In genomic region chr19:41086700-41087099, GRCm38 (mm10) we compare ENCODE assay signal across 9 mouse cellular contexts. TPM values are rescaled to one million over a fixed set of nuclear protein-coding genes. Genes with fewer than 3 reads are reported as not detected.
DNase-seq lines count a peak whose midpoint lies in the region; ATAC-seq and TF ChIP-seq lines count a peak whose summit lies in the region.
"Had no signal": no experiment of that assay in that cellular context is flagged by ENCODE, and none has a peak within 500 bp of the region (broad histone marks: within the 10 kb centered on the region; RNA-seq: fewer than 3 reads in every experiment).

No protein-coding gene starts in this region.

- no peak overlapping the region for H3K9ac ChIP-seq in ES-Bruce4 (ENCODE audit: low read depth, poor library complexity, severe bottlenecking)
- H3K9ac ChIP-seq in heart, embryonic 14.5 days (ENCODE audit: low read length), result no peak overlapping the region
- H3K9ac ChIP-seq in liver, embryonic 11.5 days (ENCODE audit: low read depth, low read length), result no peak overlapping the region
- H3K9ac ChIP-seq in neural tube, embryonic 12.5 days, result no peak overlapping the region

- no peak overlapping the region for H3K4me3 ChIP-seq in ES-Bruce4 (ENCODE audit: low read depth, low read length)
- H3K4me3 ChIP-seq in bone marrow macrophage, adult 2 months (ENCODE audit: insufficient read depth, low read length), result no peak overlapping the region
- H3K4me3 ChIP-seq in heart, embryonic 14.5 days (ENCODE audit: control insufficient read depth in 1 of 2, insufficient read depth in 1 of 2, low read depth in 1 of 2, low read length in 2 of 2), result no peak overlapping the region
- H3K4me3 ChIP-seq in liver, embryonic 11.5 days (ENCODE audit: low read depth, low read length), result no peak overlapping the region
- no peak overlapping the region for H3K4me3 ChIP-seq in neural tube, embryonic 12.5 days

- peak; percentile 75 for DNase-seq in kidney, postnatal 14 days
- DNase-seq in liver, embryonic 11.5 days (ENCODE audit: low spot score), result peak; percentile 54
- peak; percentile 76 for DNase-seq in testis, postnatal 10 days (ENCODE audit: low spot score)

- no peak for TF ChIP-seq EP300 in ES-Bruce4 (IDR thresholded peaks at IDR 0.05; ENCODE audit: insufficient read depth, low read depth, low read length)

- no peak overlapping the region for H3K27ac ChIP-seq in ES-Bruce4 (ENCODE audit: insufficient read depth, low read length)
- no peak overlapping the region for H3K27ac ChIP-seq in bone marrow macrophage, adult 2 months (ENCODE audit: insufficient read depth, low read depth, low read length)
- no peak overlapping the region for H3K27ac ChIP-seq in heart, embryonic 14.5 days (replicated peaks in 1 of 2; ENCODE audit: control insufficient read depth in 1 of 2, insufficient read depth in 1 of 2, low read depth in 2 of 2, low read length in 2 of 2)
- H3K27ac ChIP-seq in liver, embryonic 11.5 days (ENCODE audit: low read depth, low read length), result no peak overlapping the region
- no peak overlapping the region for H3K27ac ChIP-seq in neural tube, embryonic 12.5 days

- H3K27me3 ChIP-seq in ES-Bruce4 (ENCODE audit: control insufficient read depth, insufficient read depth, low read length, poor library complexity, severe bottlenecking), result no peaks in the 10 kb centered on the region
- H3K27me3 ChIP-seq in heart, embryonic 14.5 days (ENCODE audit: control insufficient read depth, insufficient read depth, low read length), result peaks cover 21% of the 10 kb centered on the region
- peaks cover 11% of the 10 kb centered on the region; the same call in 1 of the 2 replicates for H3K27me3 ChIP-seq in liver, embryonic 11.5 days (replicated peaks; ENCODE audit: control insufficient read depth, insufficient read depth, low read length)
- H3K27me3 ChIP-seq in neural tube, embryonic 12.5 days (replicated peaks), result 0 out of 2 replicates have a peak, but pooled peaks cover 7% of the 10 kb centered on the region

- H3K36me3 ChIP-seq in ES-Bruce4 (ENCODE audit: control insufficient read depth, insufficient read depth, low read length, poor library complexity, severe bottlenecking), result no peaks in the 10 kb centered on the region
- no peaks in the 10 kb centered on the region for H3K36me3 ChIP-seq in heart, embryonic 14.5 days (ENCODE audit: control insufficient read depth, insufficient read depth, low read length)
- no peaks in the 10 kb centered on the region for H3K36me3 ChIP-seq in liver, embryonic 11.5 days (ENCODE audit: control insufficient read depth, insufficient read depth, low read length)
- no peaks in the 10 kb centered on the region for H3K36me3 ChIP-seq in neural tube, embryonic 12.5 days

- peak; percentile 68 for ATAC-seq in erythroblast, adult 5-6 weeks (replicated peaks; ENCODE audit: low FRiP score, poor library complexity, severe bottlenecking)
- peak; percentile 47; the same call in 1 of the 2 replicates for ATAC-seq in heart, embryonic 14.5 days (ENCODE audit: insufficient number of reproducible peaks, insufficient read depth, low FRiP score, low read depth)
- no peak for ATAC-seq in liver, embryonic 11.5 days (replicated peaks; ENCODE audit: low FRiP score)
- peak; percentile 54; the same call in 1 of the 2 replicates for ATAC-seq in neural tube, embryonic 12.5 days (ENCODE audit: low FRiP score, low read depth)

- H3K4me2 ChIP-seq in heart, embryonic 14.5 days (ENCODE audit: low read length), result no peak overlapping the region
- H3K4me2 ChIP-seq in liver, embryonic 11.5 days, result no peak overlapping the region
- H3K4me2 ChIP-seq in neural tube, embryonic 12.5 days (replicated peaks), result no peak overlapping the region

- no peak for TF ChIP-seq POLR2A in ES-Bruce4 (IDR thresholded peaks at IDR 0.05; ENCODE audit: insufficient read depth, low read length)
- TF ChIP-seq POLR2A in bone marrow macrophage, adult 2 months (IDR thresholded peaks at IDR 0.05; ENCODE audit: borderline replicate concordance, low read depth, low read length), result no peak

- WGBS in heart, embryonic 14.5 days, result 3% methylated on average over 2 of the region's 2 CpGs
- WGBS in liver, embryonic 11.5 days, result 3% methylated on average over 2 of the region's 2 CpGs
- WGBS in neural tube, embryonic 12.5 days, result 5% methylated on average over 2 of the region's 2 CpGs

- TF ChIP-seq CTCF in ES-Bruce4 (IDR thresholded peaks at IDR 0.05; ENCODE audit: low read depth, low read length), result peak; percentile 35
- TF ChIP-seq CTCF in bone marrow macrophage, adult 2 months (IDR thresholded peaks at IDR 0.05; ENCODE audit: low read depth, low read length), result 0 out of 2 replicates have a peak, but pooled peaks have one; percentile 30

- H3K9me3 ChIP-seq in ES-Bruce4 (replicated peaks; ENCODE audit: control insufficient read depth, insufficient read depth, low read length, poor library complexity, severe bottlenecking), result no peaks in the 10 kb centered on the region
- no peaks in the 10 kb centered on the region for H3K9me3 ChIP-seq in heart, embryonic 14.5 days (ENCODE audit: control insufficient read depth, low read length)
- H3K9me3 ChIP-seq in liver, embryonic 11.5 days (ENCODE audit: control insufficient read depth, low read length), result no peaks in the 10 kb centered on the region
- no peaks in the 10 kb centered on the region for H3K9me3 ChIP-seq in neural tube, embryonic 12.5 days

- no peaks in the 10 kb centered on the region for H3K4me1 ChIP-seq in ES-Bruce4 (ENCODE audit: control insufficient read depth, insufficient read depth, low read length)
- peaks cover 16% of the 10 kb centered on the region for H3K4me1 ChIP-seq in bone marrow macrophage, adult 2 months (ENCODE audit: control insufficient read depth, insufficient read depth, low read length)
- H3K4me1 ChIP-seq in heart, embryonic 14.5 days (ENCODE audit: control insufficient read depth in 2 of 2, insufficient read depth in 2 of 2, low read length in 2 of 2), result peaks cover 6 to 7% of the 10 kb centered on the region in 2 experiments
- no peaks in the 10 kb centered on the region for H3K4me1 ChIP-seq in liver, embryonic 11.5 days (replicated peaks; ENCODE audit: control insufficient read depth, insufficient read depth, low read length)
- peaks cover 4% of the 10 kb centered on the region; the same call in 1 of the 2 replicates for H3K4me1 ChIP-seq in neural tube, embryonic 12.5 days

RNA-seq across cellular contexts. Expression of gene Opalin, which starts 9.8 kb away (rescaled TPM):
- polyA plus RNA-seq in ES-Bruce4 (2011; ENCODE audit: insufficient read depth, insufficient read length, low read depth, missing spikeins), result not detected in 2 replicates
- not detected in 2 replicates for polyA plus RNA-seq in bone marrow macrophage, adult 2 months (2012; ENCODE audit: insufficient read depth, insufficient read length, missing spikeins)
- not detected in 2 replicates for total RNA-seq in erythroblast, adult 5-6 weeks (2015; ENCODE audit: low replicate concordance)
- not detected in 2 replicates for total RNA-seq in erythroblast, adult 5-6 weeks (2017; ENCODE audit: low replicate concordance)
- polyA plus RNA-seq in heart, embryonic 14.5 days (2014; fragmentation: Nextera tagmentation; extraction: Ambion mirVana), result 0.14 TPM in 1 of 2 replicates, not detected in the other
- not detected in 2 replicates for polyA plus RNA-seq in liver, embryonic 11.5 days (2014; fragmentation: Nextera tagmentation; extraction: Ambion mirVana)
- polyA plus RNA-seq in neural tube, embryonic 12.5 days (2016; fragmentation: Nextera tagmentation; extraction: Ambion mirVana), result not detected in 2 replicates
- total RNA-seq: gastrocnemius, postnatal 36 days had no signal

RNA-seq across cellular contexts. Expression of gene Dntt, which starts 57.6 kb away (rescaled TPM):
- not detected in 2 replicates for polyA plus RNA-seq in ES-Bruce4 (2011; ENCODE audit: insufficient read depth, insufficient read length, low read depth, missing spikeins)
- polyA plus RNA-seq in bone marrow macrophage, adult 2 months (2012; ENCODE audit: insufficient read depth, insufficient read length, missing spikeins), result not detected in 2 replicates
- total RNA-seq in erythroblast, adult 5-6 weeks (2015; ENCODE audit: low replicate concordance), result 1.0 and 5.4 TPM in 2 replicates
- 3.7 and 5.9 TPM in 2 replicates for total RNA-seq in erythroblast, adult 5-6 weeks (2017; ENCODE audit: low replicate concordance)
- 0.16 TPM in 1 of 2 replicates, not detected in the other for polyA plus RNA-seq in heart, embryonic 14.5 days (2014; fragmentation: Nextera tagmentation; extraction: Ambion mirVana)
- polyA plus RNA-seq in liver, embryonic 11.5 days (2014; fragmentation: Nextera tagmentation; extraction: Ambion mirVana), result 0.09 TPM in 1 of 2 replicates, not detected in the other
- polyA plus RNA-seq in neural tube, embryonic 12.5 days (2016; fragmentation: Nextera tagmentation; extraction: Ambion mirVana), result 0.15 and 0.17 TPM in 2 replicates
